Mouse (Mus musculus): ENCODE measurements around the gene H60b.
"Not testable (repeated sequence)": the region's sequence is repeated elsewhere in the genome, so short reads cannot be mapped to it uniquely, and the experiment has no call there.

DNA sequence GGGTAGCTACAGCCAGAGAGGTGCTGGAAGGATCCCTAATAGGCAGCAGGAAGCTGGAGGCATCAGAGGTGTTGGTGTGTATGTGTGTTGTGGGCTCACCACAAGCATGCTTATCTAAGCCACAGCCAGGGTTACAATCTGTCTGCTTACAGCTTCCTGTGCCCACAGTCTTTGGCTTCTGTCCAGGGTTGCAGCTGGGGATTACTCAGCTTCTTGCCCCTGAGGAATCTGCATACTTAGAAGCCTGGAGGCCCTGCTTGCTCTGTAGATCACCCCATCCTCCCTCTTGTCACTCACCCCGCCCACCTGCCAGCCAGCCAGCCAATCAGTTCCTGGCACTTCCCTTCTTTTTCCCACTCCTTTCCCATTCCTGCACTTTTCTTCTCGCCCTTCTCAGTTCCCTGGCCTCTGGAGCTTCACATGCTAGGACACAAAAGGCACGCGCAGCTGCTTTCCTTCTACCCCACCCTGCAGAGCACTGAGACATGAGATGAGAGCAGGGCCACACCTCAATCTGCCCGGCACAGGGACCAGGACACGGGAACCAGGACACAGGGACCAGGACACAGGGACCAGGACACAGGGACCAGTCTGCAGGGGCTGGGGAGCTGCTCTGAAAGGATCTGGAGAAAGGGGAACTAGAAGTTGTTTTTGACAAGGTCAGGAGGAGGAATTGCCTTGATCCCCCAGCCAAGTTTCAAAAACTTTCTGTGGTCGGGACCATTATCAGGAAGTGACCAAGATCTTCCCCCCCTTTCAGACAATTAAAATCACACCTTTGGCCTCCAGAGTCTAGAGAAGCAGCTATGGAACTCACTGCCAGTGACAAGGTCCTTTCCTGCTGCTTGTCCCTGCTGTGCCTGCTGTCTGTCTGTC lies 65.3 kb downstream of the H60b start:
- TF ChIP-seq CTCF, POLR2A (IDR thresholded peaks at IDR 0.05; ENCODE audit: insufficient read depth, low read depth, low read length): not testable (repeated sequence)

Data from olfactory bulb, adult 2 months (tissue).